Mouse (Mus musculus): ENCODE data around the gene Naa38. TPM values are rescaled to one million over a fixed set of nuclear protein-coding genes. Genes with fewer than 3 reads are reported as not detected.

The Naa38 gene
- total RNA-seq, 2 experiments from 2014 or later = 105 to 109 TPM

DNA sequence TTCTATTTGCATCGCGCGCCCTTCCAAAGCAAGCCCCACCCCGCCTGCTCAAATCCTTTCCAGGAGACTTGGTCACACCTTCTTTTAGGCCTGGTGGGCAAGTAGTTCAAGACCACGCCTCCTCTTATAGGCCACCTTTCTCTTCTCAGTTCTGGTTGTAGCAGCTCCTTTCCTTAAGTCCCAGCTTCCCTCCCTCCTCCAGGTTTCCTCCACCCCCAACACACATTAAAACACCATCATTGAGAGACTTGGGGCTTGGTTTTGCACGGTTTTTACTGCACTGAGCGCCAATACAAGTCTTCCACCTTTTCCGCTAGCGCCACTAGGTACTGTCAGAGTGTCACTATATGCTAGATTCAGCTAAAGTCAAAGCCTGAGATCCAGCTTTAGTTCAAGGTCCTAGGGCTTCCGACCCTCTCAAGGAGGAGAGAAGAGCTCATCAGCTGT is 25.3 kb downstream of the Naa38 start:
- intact Hi-C loops (cut with DNase I) = no loop called here
- no peak for DNase-seq (ENCODE audit: low spot score in 2 of 2)

DNA sequence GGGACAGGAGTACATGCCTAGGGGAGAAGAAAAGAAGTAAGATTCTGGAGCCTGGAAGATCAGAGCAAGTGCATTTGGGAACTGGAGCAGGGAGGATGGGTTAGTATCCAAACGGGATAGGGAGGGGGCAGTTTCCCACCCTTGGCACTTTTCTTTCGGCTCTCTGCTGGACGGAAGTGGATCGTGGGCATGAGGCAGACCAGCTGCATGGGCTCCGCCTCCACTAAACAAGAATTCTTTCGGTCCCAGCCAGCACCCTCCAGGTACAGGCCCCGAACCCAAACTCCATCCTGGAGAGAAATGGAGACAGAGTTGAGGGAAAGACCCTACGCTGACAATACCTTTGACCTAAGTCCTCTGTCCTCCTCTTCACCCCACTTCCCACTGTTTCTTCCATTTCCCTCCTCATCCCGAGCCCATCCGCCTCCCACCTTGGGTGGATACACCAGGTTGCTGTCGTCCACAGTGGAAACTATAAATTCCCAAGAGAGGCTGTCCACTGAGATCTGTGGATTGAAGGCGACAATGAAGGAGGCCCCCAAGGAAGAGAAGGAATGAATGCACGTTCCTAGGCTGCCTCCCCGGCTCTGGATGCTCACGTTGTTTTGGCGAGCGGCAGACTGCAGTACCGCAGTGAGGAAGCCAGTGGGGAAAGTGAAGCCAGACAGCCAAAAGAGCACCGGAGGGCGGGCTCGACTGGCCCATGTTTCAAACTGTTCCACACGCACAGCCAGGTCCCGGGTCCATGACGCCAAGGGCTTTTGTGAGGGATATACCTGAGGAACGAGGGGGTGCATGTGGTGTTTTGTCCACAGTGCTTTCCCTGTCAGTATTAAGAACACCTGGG is 26.1 kb downstream of the Naa38 start:
- no peak for DNase-seq (ENCODE audit: low spot score in 2 of 2)
- intact Hi-C loops (cut with DNase I) = no loop called here

DNA sequence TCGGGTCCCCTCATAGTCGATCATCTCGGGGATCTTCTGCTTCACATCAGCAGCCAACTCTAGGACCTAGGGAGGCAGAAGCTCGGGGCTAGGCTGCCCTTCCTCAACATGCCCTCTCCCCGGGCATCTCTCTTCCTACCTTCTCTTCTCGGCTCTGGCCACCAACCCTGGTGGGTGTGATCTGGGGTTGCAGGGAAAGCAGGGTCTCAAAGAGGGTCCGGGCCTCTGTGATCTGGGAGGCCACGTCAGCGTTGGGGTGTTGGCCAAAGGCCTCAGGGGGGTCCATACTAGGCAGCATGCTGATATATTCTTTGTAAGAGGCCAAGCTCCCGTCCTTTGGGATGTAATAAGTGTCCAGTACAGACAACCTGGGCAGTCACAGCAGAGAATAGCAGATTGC is 27.6 kb downstream of the Naa38 start:
- DNase-seq (ENCODE audit: low spot score in 2 of 2) = no peak
- intact Hi-C loops (cut with DNase I) = no loop called here

DNA sequence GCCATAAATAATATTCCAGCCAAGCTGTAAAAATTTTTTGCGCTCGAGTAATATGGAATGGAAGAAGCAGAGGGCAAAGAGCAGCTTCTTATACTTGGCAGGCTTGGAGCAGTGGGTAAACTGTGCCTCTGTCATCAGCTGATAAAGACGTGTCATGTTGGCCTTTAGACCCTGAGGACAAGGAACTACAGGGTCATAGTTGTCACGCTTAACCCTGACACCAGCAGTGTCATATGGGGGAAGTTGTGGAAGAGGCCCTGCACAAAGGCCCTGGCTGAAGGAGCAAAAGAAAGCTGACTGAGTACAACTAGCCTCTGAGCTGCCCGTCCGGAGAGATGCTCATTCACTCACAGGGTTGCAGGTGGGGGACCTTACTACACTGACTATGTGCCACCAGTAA is 28.6 kb downstream of the Naa38 start:
- no peak for DNase-seq (ENCODE audit: low spot score in 2 of 2)
- intact Hi-C loops (cut with DNase I) = no loop called here

DNA sequence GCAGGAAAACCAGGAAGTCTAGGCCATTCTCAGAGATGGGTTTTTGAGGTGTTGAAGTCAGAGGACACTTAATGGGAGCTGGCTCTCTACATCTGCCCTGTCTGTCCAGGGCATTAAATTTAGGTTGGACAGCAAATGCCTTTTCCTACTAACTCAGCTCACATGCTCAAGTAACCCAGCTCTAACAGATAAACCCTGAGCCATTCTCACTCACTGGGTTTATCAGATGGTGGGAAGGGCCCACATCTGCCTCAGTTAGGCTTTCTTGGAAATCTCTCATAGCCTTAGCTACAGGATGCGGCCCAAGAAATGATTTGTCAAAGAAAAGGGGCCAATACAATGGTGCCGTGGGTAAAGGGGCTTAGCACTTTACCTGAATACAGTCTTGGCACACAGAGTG is 31.0 kb downstream of the Naa38 start:
- DNase-seq (ENCODE audit: low spot score in 2 of 2) = no peak
- intact Hi-C loops (cut with DNase I) = no loop called here

DNA sequence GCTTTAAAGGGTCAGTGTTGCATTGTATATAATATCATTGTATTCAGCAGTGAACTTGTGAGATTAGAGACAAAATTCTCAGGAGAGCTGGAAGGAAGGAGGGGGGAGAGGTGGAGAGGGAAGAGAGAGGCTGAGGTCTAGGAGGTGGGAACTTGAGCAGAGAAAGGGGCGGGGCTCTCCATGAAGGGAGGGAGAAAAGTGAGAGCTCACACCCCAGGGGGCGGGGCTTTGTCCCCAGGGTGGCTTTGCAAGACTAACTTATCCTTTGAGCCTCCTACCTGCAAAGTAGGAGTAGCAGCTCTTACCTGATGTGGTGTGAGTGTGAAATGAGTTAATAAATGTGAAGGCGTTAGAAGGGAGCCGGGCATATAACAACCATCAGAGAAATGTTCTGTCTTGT is 33.5 kb downstream of the Naa38 start:
- no peak for DNase-seq (ENCODE audit: low spot score in 2 of 2)
- intact Hi-C loops (cut with DNase I) = no loop called here

DNA sequence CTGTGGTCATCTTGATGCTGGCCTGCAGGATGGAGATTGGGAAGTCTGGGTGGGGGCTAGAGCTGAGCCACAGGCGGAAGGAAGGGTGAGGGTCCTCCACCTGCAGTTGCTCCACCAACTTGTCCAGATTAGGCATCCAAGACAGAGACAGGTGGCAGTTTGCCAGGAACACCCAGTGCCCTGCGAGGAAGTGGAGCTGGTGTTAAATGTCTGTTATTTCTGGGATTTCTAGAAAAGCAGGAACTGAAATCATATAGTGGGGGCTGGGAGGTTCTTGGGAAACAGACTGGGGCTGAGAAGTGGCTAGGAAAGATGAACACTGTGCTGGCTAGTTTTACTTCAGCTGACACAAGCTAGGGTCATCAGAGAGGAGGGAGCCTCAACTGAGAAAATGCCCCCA is 34.0 kb downstream of the Naa38 start:
- DNase-seq (ENCODE audit: low spot score in 2 of 2) = peak in 1 of 2 experiments; percentile 19
- intact Hi-C loops (cut with DNase I) = no loop called here

DNA sequence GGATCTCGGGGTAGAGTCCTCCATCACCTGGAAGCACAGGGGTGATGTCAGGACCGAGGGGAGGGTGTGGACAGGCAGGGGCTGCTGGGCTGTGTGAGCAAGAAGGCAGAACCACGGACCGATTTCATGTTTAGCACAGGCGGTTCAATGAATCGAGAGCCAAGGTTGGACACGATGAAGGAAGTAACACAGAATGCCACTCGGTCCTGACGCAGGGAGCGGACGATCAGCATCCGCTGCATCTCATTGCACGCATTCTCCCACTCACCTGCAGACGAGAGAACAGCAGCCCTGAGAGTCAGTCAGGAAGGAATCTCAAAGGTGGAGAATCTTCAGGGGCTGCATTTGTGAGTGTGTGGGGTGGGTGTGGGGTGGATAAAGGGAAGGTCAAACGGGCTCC is 35.3 kb downstream of the Naa38 start:
- intact Hi-C loops (cut with DNase I) = no loop called here

DNA sequence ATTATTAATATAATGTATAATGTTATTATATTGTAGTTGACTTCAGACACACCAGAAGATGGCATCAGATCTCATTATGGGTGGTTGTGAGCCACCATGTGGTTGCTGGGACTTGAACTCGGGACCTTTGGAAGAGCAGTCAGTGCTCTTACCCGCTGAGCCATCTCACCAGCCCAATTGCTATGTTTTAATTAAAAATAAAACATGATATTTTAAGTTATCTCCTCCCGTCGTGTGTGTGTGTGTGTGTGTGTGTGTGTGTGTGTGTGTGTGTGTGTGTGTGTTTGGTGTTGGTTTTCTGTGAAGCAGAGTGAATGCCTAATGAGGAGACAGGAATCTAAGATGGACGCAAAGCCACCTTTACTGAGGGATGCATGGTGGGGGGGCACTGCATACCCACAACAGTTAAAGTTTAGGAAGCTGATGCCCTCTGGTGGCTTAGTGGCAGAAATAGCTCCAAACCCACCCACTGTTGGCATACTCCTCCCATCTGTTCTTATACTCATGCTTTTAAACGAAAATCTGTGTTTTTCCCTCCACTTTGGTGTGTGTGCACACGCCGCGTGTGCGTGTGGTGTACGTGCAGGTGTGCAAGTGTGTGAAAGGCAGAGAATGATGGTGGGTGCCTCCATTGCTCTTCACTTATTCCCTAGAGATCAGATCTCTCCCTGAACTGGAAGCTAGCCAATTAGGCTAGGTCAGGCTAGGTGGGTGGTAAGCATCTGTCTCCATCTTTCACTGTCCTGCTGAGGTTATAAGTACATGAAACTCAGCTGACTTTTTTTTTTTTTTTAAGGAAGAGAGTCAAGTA is 36.7 kb downstream of the Naa38 start:
- peak; percentile 76 to 84 for DNase-seq (ENCODE audit: low spot score in 2 of 2)
- intact Hi-C loops (cut with DNase I) = loop anchor here (2.0 kb wide), 1 partner anchor 31 kb away; no protein-coding TSS in a partner anchor

More for the DNA sequence above, 35.3 kb downstream of the Naa38 start:
- no peak for DNase-seq (ENCODE audit: low spot score in 2 of 2)

DNA sequence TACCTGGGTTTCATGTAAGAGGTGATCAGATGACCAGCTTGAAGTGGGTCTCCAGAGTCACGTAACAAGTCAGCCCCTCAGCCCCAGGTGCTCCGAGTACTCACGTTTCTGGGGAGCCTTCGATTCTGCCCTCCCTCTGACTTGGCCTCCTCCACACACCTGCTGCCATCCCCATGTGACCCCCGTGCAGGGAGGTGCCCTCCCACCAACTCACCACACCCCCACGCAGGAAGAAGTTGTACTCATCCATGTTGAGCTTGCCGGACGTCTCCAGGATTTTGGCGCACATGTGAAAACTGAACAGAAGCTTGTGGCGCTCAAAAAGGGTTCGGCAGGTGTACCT is 37.3 kb downstream of the Naa38 start:
- intact Hi-C loops (cut with DNase I) = loop anchor here (2.0 kb wide), 1 partner anchor 32 kb away; no protein-coding TSS in a partner anchor
- DNase-seq (ENCODE audit: low spot score in 2 of 2) = no peak

DNA sequence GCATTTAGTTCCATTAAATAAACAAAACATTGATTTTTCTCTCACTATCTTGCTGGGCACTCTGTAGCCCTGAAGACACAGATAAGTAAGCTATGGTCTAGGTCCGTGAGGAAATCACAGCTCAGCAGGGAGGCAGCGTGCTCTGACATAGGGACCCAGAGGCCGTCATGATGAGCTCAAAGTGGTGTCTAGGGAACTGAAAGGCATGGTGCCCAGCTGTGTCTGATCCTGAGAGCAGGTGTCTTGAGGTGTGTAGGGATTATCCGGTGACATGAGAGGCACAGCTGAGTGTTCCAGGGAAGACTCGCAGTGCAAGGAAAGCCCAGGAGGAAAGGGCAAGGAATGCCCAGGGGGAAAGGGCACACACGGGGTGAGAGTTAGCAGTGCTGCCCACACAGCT is 37.9 kb downstream of the Naa38 start:
- DNase-seq (ENCODE audit: low spot score in 2 of 2) = no peak
- intact Hi-C loops (cut with DNase I) = loop anchor here (2.0 kb wide), 1 partner anchor 32 kb away; no protein-coding TSS in a partner anchor

DNA sequence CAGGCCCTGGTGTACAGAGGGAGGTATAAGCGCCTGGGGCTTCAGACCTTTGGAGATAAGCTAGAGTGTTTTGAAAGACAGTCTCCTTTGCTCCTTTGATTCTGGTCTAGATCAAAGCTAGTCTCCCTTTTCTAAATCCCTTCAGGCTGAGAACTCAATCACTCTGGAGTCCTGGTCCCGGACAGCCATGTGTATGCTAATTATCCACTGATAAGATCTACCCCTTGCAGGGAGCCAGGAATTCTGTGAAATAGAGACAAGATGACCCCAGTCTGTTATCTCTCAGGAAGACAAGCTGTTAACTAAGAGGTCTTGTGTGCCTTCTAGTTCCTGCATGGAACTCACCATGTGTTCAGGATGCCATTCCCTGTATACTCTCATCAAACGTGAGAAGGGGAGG is 42.0 kb downstream of the Naa38 start:
- DNase-seq (ENCODE audit: low spot score in 2 of 2) = no peak
- intact Hi-C loops (cut with DNase I) = no loop called here

DNA sequence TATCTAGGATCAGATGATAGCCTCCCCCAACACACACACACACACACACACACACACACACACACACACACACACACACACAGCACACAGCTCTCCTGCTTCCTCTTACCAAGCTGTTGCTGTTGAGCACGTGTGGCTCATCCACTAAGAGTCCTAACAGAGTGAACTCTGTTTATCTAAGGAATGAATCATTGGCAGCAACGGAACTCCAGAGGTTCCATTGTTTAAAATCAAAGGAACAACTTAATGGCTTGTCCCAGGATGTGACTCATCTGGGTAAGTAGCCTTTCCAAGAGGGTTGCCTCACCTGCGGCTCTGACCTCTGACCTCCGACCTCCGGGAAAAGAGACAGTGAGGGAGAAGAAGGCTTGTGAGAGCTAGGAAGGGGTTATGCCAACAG is 48.0 kb downstream of the Naa38 start:
- intact Hi-C loops (cut with DNase I) = no loop called here
- DNase-seq (ENCODE audit: low spot score in 2 of 2) = no peak

Other genes starting within 250 kb of the Naa38 start
- 1 to 10 TPM; 3.1 to 6.6 TPM for gene Alox12b, start 238.5 kb upstream of the Naa38 start, total RNA-seq (2021)
- 1 to 10 TPM; 3.6 to 5.1 TPM for gene Alox8, start 197.6 kb upstream of the Naa38 start, total RNA-seq (2021)
- under 1 TPM; 0.80 to 0.94 TPM for gene Gucy2e, start 158.5 kb upstream of the Naa38 start, total RNA-seq (2021)
- 10 to 100 TPM; 14.2 to 18.3 TPM for gene Cntrob, start 71.7 kb upstream of the Naa38 start, total RNA-seq (2021)
- gene Trappc1, start 71.5 kb upstream of the Naa38 start, total RNA-seq (2021) = 10 to 100 TPM; 59.0 to 60.5 TPM
- 10 to 100 TPM; 67.1 to 68.0 TPM for gene Kcnab3, start 69.2 kb upstream of the Naa38 start, total RNA-seq (2021)
- gene Rnf227, start 55.0 kb upstream of the Naa38 start, total RNA-seq (2021) = 100 to 1,000 TPM; 141 to 143 TPM
- gene Chd3, start 26.1 kb upstream of the Naa38 start, total RNA-seq (2021) = 100 to 1,000 TPM; 449 to 474 TPM
- gene Cyb5d1, start 144 bp downstream of the Naa38 start, total RNA-seq (2021) = 10 to 100 TPM; 35.9 to 41.3 TPM
- gene Tmem88, start 2.7 kb downstream of the Naa38 start, total RNA-seq (2021) = 1 to 10 TPM; 3.6 to 3.8 TPM
- gene Kdm6b, start 18.2 kb downstream of the Naa38 start, total RNA-seq (2021) = 10 to 100 TPM; 23.3 to 25.3 TPM
- 1 to 10 TPM; 3.0 to 3.6 TPM for gene Dnah2, start 153.6 kb downstream of the Naa38 start, total RNA-seq (2021)
- gene Efnb3, start 164.7 kb downstream of the Naa38 start, total RNA-seq (2021) = 10 to 100 TPM; 57.5 to 60.4 TPM
- gene Wrap53, start 184.8 kb downstream of the Naa38 start, total RNA-seq (2021) = 10 to 100 TPM; 10.1 to 10.4 TPM
- 10 to 100 TPM; 18.7 to 21.1 TPM for gene Trp53, start 184.9 kb downstream of the Naa38 start, total RNA-seq (2021)
- gene Atp1b2, start 210.5 kb downstream of the Naa38 start, total RNA-seq (2021) = 100 to 1,000 TPM; 403 to 438 TPM
- not detected for gene Shbg, start 222.4 kb downstream of the Naa38 start, total RNA-seq (2021)
- 1 to 10 TPM; 7.4 to 7.7 TPM for gene Sat2, start 226.5 kb downstream of the Naa38 start, total RNA-seq (2021)
- gene Fxr2, start 237.5 kb downstream of the Naa38 start, total RNA-seq (2021) = 100 to 1,000 TPM; 122 to 133 TPM